Mouse (Mus musculus): ENCODE measurements around the gene Wipf3. TPM values are rescaled to one million over a fixed set of nuclear protein-coding genes. Genes with fewer than 3 reads are reported as not detected.

Gene Wipf3
- polyA plus RNA-seq, 1 experiment from 2014 or later: 1.5 TPM

GRCm38 (mm10) chr6:54460172-54460914 is 30.9 kb downstream of the Wipf3 start:
- H3K4me2 ChIP-seq: no peak overlapping the region
- ATAC-seq (ENCODE audit: insufficient number of reproducible peaks, insufficient read depth, low FRiP score, low TSS enrichment, low read depth): no peak
- no peak overlapping the region for H3K27ac ChIP-seq
- no peaks in the 10 kb centered on the region for H3K9me3 ChIP-seq
- H3K27me3 ChIP-seq: no peaks in the 10 kb centered on the region
- peaks cover 5% of the 10 kb centered on the region; the same call in 1 of the 2 replicates for H3K4me1 ChIP-seq
- 68% methylated on average over 6 of the region's 6 CpGs for WGBS
- no peak overlapping the region for H3K9ac ChIP-seq
- H3K36me3 ChIP-seq: no peaks in the 10 kb centered on the region
- H3K4me3 ChIP-seq: no peak overlapping the region

DNA sequence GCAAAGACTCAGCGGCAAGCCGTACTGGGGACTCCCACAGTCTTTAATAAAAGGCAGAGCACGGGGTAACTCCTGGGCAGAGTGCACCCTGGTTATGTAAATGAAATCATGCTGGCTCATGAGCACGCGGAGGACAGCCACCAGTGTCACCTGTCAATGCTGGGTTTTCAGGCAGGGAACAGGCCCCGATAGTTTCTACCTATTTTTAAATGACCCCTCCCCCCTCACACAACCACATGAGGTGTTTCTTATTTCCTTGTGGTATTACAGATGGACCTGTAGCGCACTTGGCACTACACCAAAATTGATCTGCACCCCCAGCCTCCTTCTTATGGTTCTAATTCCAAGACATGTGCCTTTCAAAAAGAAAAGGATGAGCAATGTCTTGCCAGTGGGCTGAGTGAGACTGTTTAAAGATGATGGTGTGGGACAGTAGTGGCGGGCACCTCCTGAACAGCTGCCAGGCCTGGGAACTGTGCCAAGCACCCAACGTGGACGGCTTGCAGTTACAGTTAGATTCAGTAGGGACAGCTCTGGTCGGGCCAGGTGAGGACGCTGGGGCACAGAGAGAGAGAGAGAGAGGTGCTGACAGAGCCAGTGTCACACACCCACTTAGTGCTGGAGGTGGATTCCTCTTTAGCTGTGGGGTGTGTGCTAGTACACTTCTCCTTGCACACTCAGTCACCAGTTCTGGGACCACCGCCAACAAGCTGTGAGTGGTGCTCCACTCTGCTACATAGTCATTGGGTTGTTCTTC is 31.7 kb downstream of the Wipf3 start:
- WGBS: 64% methylated on average over 13 of the region's 13 CpGs
- Histone ChIP-seq H3K9ac (no peak overlapping the region), H3K4me1 (peaks cover 5% of the 10 kb centered on the region; the same call in 1 of the 2 replicates)

GRCm38 (mm10) chr6:54462766-54463165 is 33.4 kb downstream of the Wipf3 start:
- Histone ChIP-seq H3K27ac (no peak overlapping the region), H3K9ac (no peak overlapping the region), H3K4me2 (no peak overlapping the region), H3K9me3 (no peaks in the 10 kb centered on the region), H3K4me3 (no peak overlapping the region), H3K27me3 (no peaks in the 10 kb centered on the region), H3K4me1 (peaks cover 5% of the 10 kb centered on the region; the same call in 1 of the 2 replicates), H3K36me3 (no peaks in the 10 kb centered on the region)
- no peak for ATAC-seq (ENCODE audit: insufficient number of reproducible peaks, insufficient read depth, low FRiP score, low TSS enrichment, low read depth)
- 86% methylated on average over 6 of the region's 6 CpGs for WGBS

More for the DNA sequence above, 31.7 kb downstream of the Wipf3 start:
- H3K9me3 ChIP-seq: no peaks in the 10 kb centered on the region
- H3K36me3 ChIP-seq: no peaks in the 10 kb centered on the region
- peak; percentile 43; the same call in 1 of the 2 replicates for ATAC-seq (ENCODE audit: insufficient number of reproducible peaks, insufficient read depth, low FRiP score, low TSS enrichment, low read depth)
- no peaks in the 10 kb centered on the region for H3K27me3 ChIP-seq
- H3K4me2 ChIP-seq: no peak overlapping the region
- H3K4me3 ChIP-seq: no peak overlapping the region
- no peak overlapping the region for H3K27ac ChIP-seq

DNA sequence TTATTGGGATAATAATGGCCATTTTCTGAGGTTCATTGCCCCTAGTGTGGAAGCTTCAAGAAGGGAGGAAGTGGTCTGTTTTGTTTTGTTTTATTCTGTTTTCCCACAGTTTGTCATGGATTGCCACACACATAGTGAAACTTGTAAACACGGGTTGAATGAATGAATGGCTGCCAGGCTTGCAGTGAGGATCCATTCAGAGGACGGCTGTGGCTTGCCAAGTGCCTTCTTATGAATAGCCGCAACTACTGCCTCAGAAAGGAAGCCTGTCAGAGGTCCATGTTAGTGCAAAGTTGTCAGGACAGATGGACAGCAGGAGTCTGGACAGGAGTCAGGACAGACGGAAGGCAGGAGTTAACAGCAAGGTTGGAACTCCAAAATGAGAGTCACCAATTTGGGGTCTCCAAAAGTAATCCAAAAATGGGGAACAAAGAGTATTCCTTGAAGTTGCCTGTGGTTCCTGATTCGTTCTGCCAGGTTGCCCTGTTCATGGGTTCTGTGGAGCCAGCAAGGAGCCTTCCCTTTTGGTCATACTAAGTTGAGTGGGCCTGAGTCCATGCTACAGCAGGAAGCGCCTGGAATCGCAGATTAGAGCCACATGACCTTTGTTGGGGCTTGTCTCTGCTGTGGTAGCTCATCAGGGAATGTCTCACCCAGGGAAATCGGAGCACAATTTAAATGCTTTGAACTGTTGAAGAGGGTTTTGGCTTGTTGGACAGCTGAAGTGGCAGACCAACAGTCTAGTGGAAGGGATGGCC is 34.5 kb downstream of the Wipf3 start:
- WGBS: 75% methylated on average over 8 of the region's 8 CpGs
- Histone ChIP-seq H3K4me1 (peaks cover 5% of the 10 kb centered on the region; the same call in 1 of the 2 replicates), H3K36me3 (no peaks in the 10 kb centered on the region), H3K9me3 (no peaks in the 10 kb centered on the region), H3K4me3 (no peak overlapping the region), H3K4me2 (no peak overlapping the region), H3K9ac (no peak overlapping the region), H3K27me3 (no peaks in the 10 kb centered on the region), H3K27ac (no peak overlapping the region)
- no peak for ATAC-seq (ENCODE audit: insufficient number of reproducible peaks, insufficient read depth, low FRiP score, low TSS enrichment, low read depth)

GRCm38 (mm10) chr6:54464926-54465325 is 35.5 kb downstream of the Wipf3 start:
- Histone ChIP-seq H3K27ac (no peak overlapping the region), H3K9me3 (no peaks in the 10 kb centered on the region), H3K9ac (no peak overlapping the region), H3K4me3 (no peak overlapping the region), H3K36me3 (no peaks in the 10 kb centered on the region), H3K4me2 (no peak overlapping the region), H3K4me1 (peaks cover 5% of the 10 kb centered on the region; the same call in 1 of the 2 replicates), H3K27me3 (no peaks in the 10 kb centered on the region)
- ATAC-seq (ENCODE audit: insufficient number of reproducible peaks, insufficient read depth, low FRiP score, low TSS enrichment, low read depth): no peak
- WGBS: 77% methylated on average over 4 of the region's 4 CpGs

DNA sequence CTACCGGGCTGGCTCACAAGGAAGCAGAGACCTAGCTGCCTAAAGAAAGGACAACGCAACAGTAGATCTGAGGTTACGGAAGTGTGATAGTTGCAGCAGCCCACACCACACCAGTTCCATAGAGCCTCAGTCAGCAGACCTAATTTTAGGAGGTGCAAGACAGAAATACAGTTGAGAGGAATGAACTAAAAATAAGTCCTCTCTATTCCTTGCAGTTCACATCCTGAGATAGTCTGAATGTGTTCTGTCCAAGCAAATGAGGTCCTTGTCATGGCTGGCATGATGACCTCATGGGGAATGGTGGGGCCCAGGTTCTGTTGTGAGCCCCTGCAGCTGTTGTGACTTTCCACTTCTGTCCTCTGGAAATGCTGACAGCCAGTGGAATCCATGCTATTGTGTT is 38.0 kb downstream of the Wipf3 start:
- Histone ChIP-seq H3K4me1 (no peaks in the 10 kb centered on the region), H3K27ac (no peak overlapping the region), H3K4me3 (no peak overlapping the region), H3K4me2 (no peak overlapping the region), H3K36me3 (no peaks in the 10 kb centered on the region), H3K9ac (no peak overlapping the region), H3K27me3 (no peaks in the 10 kb centered on the region), H3K9me3 (no peaks in the 10 kb centered on the region)
- ATAC-seq (ENCODE audit: insufficient number of reproducible peaks, insufficient read depth, low FRiP score, low TSS enrichment, low read depth): no peak
- 87% methylated on average over 3 of the region's 3 CpGs for whole genome bisulfite sequencing

DNA sequence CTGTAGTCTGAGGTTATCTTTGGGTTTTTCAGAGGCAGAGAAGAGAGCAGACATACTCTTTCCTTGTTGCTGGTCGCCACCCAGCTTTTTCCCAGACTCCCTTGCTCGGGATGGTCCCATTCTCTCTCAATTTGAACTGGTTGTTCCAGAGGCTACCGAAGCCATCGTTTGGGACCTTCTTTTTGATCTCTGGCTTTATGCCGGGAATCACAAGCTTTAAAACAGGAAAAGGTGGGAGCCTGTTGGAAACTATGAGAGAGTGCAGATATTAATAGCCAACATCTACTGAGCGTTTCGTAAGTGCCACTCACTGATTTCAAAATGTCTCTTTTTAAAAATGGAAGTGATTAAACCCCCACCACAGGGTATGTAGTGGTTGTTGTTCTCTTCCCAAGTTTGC is 42.5 kb downstream of the Wipf3 start:
- Histone ChIP-seq H3K4me2 (no peak overlapping the region), H3K4me1 (peaks cover 7% of the 10 kb centered on the region; the same call in 1 of the 2 replicates), H3K27me3 (no peaks in the 10 kb centered on the region), H3K27ac (no peak overlapping the region), H3K9ac (no peak overlapping the region), H3K36me3 (no peaks in the 10 kb centered on the region), H3K9me3 (no peaks in the 10 kb centered on the region), H3K4me3 (no peak overlapping the region)
- 83% methylated on average over 7 of the region's 7 CpGs for WGBS
- no peak for ATAC-seq (ENCODE audit: insufficient number of reproducible peaks, insufficient read depth, low FRiP score, low TSS enrichment, low read depth)

- peaks cover 7% of the 10 kb centered on the region; the same call in 1 of the 2 replicates for H3K4me1 ChIP-seq
- H3K4me3 ChIP-seq: no peak overlapping the region
- no peak overlapping the region for H3K27ac ChIP-seq
- no peak overlapping the region for H3K4me2 ChIP-seq
- no peak overlapping the region for H3K9ac ChIP-seq
- WGBS: 59% methylated on average over 8 of the region's 8 CpGs
- H3K27me3 ChIP-seq: no peaks in the 10 kb centered on the region
- no peaks in the 10 kb centered on the region for H3K9me3 ChIP-seq
- ATAC-seq (ENCODE audit: insufficient number of reproducible peaks, insufficient read depth, low FRiP score, low TSS enrichment, low read depth): 0 out of 2 replicates have a peak, but pooled peaks have one; percentile 37
- H3K36me3 ChIP-seq: no peaks in the 10 kb centered on the region
Measured at GRCm38 (mm10) chr6:54472846-54473715, 43.7 kb downstream of the Wipf3 start.

GRCm38 (mm10) chr6:54475926-54476667 is 46.7 kb downstream of the Wipf3 start:
- ATAC-seq (ENCODE audit: insufficient number of reproducible peaks, insufficient read depth, low FRiP score, low TSS enrichment, low read depth): no peak

DNA sequence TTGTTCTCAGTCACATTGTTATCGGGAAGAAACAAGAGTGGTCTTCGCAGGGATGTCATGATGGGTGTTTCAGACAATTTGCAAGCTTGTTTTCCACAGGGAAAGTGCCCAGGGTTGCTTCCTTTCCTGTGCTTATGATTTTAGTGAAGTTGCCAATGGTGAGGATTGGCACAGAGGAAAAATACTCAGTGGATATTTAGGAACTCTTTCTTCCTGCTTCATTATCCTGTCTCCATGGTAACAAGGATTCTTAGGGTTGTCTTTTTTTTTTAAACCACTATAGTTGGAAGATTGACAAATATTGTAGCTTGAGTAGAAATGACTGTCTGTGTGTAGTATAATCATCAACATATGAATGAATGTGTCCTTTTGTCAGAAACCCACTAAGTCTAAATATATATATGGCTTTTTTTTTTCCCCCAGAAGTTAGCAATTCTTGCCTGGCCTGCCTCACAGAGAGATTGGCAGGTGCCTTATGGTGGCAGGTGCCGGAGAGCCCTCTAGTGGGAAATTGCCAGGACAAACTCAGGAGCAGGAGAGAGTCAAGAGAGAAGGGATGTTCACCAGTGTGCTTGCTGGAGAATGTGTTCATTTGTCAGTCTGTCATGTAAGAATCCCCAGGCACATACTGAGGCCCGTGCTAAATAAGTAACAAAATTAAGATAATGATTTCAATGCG is 49.4 kb downstream of the Wipf3 start:
- Histone ChIP-seq H3K9me3 (no peaks in the 10 kb centered on the region), H3K27me3 (no peaks in the 10 kb centered on the region), H3K9ac (no peak overlapping the region), H3K4me3 (no peak overlapping the region), H3K36me3 (no peaks in the 10 kb centered on the region), H3K27ac (no peak overlapping the region), H3K4me2 (no peak overlapping the region), H3K4me1 (peaks cover 7% of the 10 kb centered on the region; the same call in 1 of the 2 replicates)
- ATAC-seq (ENCODE audit: insufficient number of reproducible peaks, insufficient read depth, low FRiP score, low TSS enrichment, low read depth): no peak
- WGBS: 63% methylated on average over 5 of the region's 5 CpGs

More at GRCm38 (mm10) chr6:54475926-54476667, 46.7 kb downstream of the Wipf3 start:
- H3K27me3 ChIP-seq: no peaks in the 10 kb centered on the region
- no peaks in the 10 kb centered on the region for H3K9me3 ChIP-seq
- H3K9ac ChIP-seq: no peak overlapping the region
- no peaks in the 10 kb centered on the region for H3K36me3 ChIP-seq
- WGBS: 84% methylated on average over 19 of the region's 19 CpGs
- H3K4me1 ChIP-seq: peaks cover 7% of the 10 kb centered on the region; the same call in 1 of the 2 replicates
- no peak overlapping the region for H3K4me3 ChIP-seq
- H3K4me2 ChIP-seq: no peak overlapping the region
- no peak overlapping the region for H3K27ac ChIP-seq

Measured in embryonic facial prominence, embryonic 13.5 days (tissue).